Mouse (Mus musculus): ENCODE results near the gene Stk32c. TPM values are rescaled to one million over a fixed set of nuclear protein-coding genes. Genes with fewer than 3 reads are reported as not detected.
A peak's percentile ranks its signal among the peaks of the same experiment; 100 is the strongest.

Gene Stk32c
- polyA plus RNA-seq, 1 experiment from 2014 or later = 0.65 TPM

GRCm38 (mm10) chr7:139094761-139095160, 118.3 kb downstream of the Stk32c start:
- WGBS = 82% methylated on average over 6 of the region's 6 CpGs
- no peak for ATAC-seq (ENCODE audit: low FRiP score)
- Histone ChIP-seq H3K9ac (no peak overlapping the region), H3K4me1 (no peaks in the 10 kb centered on the region), H3K4me2 (replicated peaks) (no peak overlapping the region), H3K27me3 (no peaks in the 10 kb centered on the region), H3K27ac (no peak overlapping the region), H3K4me3 (no peak overlapping the region), H3K36me3 (peaks cover 95% of the 10 kb centered on the region), H3K9me3 (replicated peaks) (no peaks in the 10 kb centered on the region)

DNA sequence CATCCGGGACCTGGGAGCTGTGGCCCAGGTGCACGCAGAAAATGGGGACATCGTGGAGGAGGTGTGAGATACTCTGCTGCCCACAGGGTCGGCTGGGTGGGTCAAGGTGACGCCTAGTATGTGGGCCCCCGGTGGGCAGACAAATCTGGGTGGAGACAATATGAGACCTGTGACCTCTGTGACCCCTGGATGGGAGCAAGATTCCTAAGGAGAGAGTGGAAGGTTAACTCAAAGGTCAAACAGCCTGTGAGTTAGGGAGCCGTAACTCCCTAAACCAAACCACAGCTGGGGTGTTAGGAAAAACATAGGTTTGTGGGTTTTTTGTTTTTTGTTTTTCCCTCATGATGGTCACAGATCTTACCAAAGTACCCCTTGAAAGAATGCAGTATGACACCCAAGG, 119.3 kb downstream of the Stk32c start:
- Histone ChIP-seq H3K27me3 (no peaks in the 10 kb centered on the region), H3K4me3 (no peak overlapping the region), H3K4me1 (peaks cover 6% of the 10 kb centered on the region), H3K9me3 (replicated peaks) (no peaks in the 10 kb centered on the region), H3K36me3 (peaks cover 90% of the 10 kb centered on the region), H3K4me2 (replicated peaks) (no peak overlapping the region), H3K27ac (no peak overlapping the region), H3K9ac (no peak overlapping the region)
- no peak for ATAC-seq (ENCODE audit: low FRiP score)
- WGBS = 87% methylated on average over 7 of the region's 7 CpGs

GRCm38 (mm10) chr7:139093124-139093523, 120.0 kb downstream of the Stk32c start:
- Histone ChIP-seq H3K4me2 (replicated peaks) (no peak overlapping the region), H3K9ac (no peak overlapping the region), H3K36me3 (peaks cover 83% of the 10 kb centered on the region), H3K27me3 (no peaks in the 10 kb centered on the region), H3K4me3 (no peak overlapping the region), H3K27ac (no peak overlapping the region), H3K9me3 (replicated peaks) (no peaks in the 10 kb centered on the region), H3K4me1 (peaks cover 12% of the 10 kb centered on the region)
- ATAC-seq (ENCODE audit: low FRiP score) = no peak
- WGBS = 92% methylated on average over 5 of the region's 5 CpGs

DNA sequence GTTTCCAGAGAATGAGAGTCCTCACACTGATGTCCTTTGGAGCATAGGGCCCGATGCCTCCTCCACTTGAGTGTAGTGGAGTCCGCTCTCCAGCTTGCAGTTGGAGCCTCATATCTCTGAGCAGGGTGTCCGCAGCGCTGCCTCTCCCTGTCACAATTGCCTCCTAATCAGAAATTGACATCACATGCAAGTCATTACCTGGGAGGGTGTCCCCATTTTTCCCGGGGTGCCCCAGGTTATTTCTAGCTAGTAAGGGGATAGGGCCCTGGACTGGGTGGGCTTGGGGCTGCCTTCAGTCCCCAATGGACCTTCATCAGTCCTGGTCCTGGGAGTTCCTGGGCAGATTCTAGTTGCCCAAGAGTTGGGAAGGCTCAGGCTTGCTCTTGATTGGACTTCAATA, 120.4 kb downstream of the Stk32c start:
- Histone ChIP-seq H3K27me3 (no peaks in the 10 kb centered on the region), H3K4me2 (replicated peaks) (no peak overlapping the region), H3K4me1 (peaks cover 17% of the 10 kb centered on the region), H3K4me3 (no peak overlapping the region), H3K27ac (no peak overlapping the region), H3K9ac (no peak overlapping the region), H3K36me3 (peaks cover 79% of the 10 kb centered on the region), H3K9me3 (replicated peaks) (no peaks in the 10 kb centered on the region)
- WGBS = 94% methylated on average over 5 of the region's 5 CpGs
- ATAC-seq (ENCODE audit: low FRiP score) = no peak

GRCm38 (mm10) chr7:139091681-139092080, 121.4 kb downstream of the Stk32c start:
- Histone ChIP-seq H3K36me3 (peaks cover 71% of the 10 kb centered on the region), H3K9me3 (replicated peaks) (no peaks in the 10 kb centered on the region), H3K27ac (no peak overlapping the region), H3K27me3 (no peaks in the 10 kb centered on the region), H3K9ac (no peak overlapping the region), H3K4me2 (replicated peaks) (no peak overlapping the region), H3K4me1 (peaks cover 26% of the 10 kb centered on the region), H3K4me3 (no peak overlapping the region)
- 94% methylated on average over 9 of the region's 9 CpGs for WGBS
- ATAC-seq (ENCODE audit: low FRiP score) = no peak

DNA sequence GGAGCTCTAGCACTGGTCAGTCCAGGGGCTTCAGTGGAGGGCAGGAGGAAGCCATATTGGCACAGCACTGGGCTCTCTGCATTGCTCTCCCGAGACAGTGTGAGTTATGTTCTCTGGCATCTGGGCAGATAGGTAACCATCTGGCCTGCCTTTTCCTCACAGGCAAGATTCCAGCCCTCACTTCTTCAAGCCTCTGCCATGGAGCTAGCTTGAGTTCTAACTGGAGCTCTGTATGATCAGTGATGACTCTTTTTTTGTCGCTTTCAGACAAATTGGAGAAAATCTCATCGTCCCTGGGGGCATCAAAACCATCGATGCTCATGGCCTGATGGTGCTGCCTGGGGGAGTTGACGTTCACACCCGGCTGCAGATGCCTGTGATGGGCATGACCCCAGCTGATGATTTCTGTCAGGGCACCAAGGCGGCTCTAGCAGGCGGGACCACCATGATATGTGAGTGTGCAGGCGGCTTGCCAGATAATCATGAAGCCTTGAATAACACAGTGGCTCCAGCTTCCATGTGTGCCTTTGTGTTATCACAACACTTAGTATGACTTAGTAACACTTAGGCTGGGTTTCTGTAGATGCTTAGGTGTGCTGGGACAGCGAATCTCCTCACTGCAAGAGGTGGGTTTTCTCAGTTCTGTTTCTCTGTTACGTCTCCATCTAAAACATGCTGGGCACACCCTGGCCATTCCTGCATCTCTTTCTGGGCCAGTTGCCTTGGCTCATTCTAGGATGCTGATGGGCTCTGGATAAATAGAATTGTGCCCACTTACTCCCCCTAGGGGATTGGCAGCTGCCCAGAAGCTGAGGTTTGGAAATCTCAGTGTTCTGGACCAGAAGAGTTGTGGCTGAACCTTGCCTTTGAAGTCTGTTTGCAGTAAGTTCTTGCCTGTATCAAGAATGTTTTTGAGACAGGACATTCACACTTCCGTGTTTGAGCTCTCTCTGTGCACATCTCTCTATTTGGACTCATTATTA, 122.9 kb downstream of the Stk32c start:
- no peak overlapping the region for H3K9ac ChIP-seq
- no peak overlapping the region for H3K4me3 ChIP-seq
- ATAC-seq (ENCODE audit: low FRiP score) = no peak
- no peak overlapping the region for H3K4me2 ChIP-seq (replicated peaks)
- no peaks in the 10 kb centered on the region for H3K27me3 ChIP-seq
- H3K9me3 ChIP-seq (replicated peaks) = no peaks in the 10 kb centered on the region
- H3K36me3 ChIP-seq = peaks cover 56% of the 10 kb centered on the region
- 79% methylated on average over 12 of the region's 12 CpGs for WGBS
- H3K4me1 ChIP-seq = peaks cover 26% of the 10 kb centered on the region
- H3K27ac ChIP-seq = no peak overlapping the region

DNA sequence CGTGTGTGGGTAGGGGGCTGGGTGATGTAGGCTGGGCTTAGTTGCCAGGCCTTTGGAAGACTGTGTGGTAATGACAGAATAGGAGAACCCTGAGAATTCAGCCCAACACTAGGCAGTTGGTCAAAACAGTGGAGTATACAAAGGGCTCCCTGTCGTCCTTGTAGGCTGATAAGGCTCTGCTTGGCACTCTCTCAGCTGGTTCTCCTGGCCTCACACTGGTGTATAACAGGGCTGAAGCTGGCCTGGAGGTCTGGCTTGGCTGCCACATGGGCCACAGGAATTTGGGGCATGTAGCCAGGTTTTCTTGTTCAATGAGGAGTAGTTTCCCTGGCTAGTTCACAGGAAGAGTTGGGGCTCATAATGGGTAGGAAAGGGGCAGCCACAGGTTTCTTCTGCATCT, 125.3 kb downstream of the Stk32c start:
- Histone ChIP-seq H3K27me3 (no peaks in the 10 kb centered on the region), H3K27ac (no peak overlapping the region), H3K4me1 (peaks cover 26% of the 10 kb centered on the region), H3K4me3 (peak overlapping the region; percentile 90), H3K9me3 (replicated peaks) (no peaks in the 10 kb centered on the region), H3K36me3 (peaks cover 33% of the 10 kb centered on the region), H3K9ac (peak overlapping the region; percentile 41), H3K4me2 (replicated peaks) (peak overlapping the region; percentile 58)
- no peak for ATAC-seq (ENCODE audit: low FRiP score)
- 59% methylated on average over 2 of the region's 2 CpGs for WGBS

DNA sequence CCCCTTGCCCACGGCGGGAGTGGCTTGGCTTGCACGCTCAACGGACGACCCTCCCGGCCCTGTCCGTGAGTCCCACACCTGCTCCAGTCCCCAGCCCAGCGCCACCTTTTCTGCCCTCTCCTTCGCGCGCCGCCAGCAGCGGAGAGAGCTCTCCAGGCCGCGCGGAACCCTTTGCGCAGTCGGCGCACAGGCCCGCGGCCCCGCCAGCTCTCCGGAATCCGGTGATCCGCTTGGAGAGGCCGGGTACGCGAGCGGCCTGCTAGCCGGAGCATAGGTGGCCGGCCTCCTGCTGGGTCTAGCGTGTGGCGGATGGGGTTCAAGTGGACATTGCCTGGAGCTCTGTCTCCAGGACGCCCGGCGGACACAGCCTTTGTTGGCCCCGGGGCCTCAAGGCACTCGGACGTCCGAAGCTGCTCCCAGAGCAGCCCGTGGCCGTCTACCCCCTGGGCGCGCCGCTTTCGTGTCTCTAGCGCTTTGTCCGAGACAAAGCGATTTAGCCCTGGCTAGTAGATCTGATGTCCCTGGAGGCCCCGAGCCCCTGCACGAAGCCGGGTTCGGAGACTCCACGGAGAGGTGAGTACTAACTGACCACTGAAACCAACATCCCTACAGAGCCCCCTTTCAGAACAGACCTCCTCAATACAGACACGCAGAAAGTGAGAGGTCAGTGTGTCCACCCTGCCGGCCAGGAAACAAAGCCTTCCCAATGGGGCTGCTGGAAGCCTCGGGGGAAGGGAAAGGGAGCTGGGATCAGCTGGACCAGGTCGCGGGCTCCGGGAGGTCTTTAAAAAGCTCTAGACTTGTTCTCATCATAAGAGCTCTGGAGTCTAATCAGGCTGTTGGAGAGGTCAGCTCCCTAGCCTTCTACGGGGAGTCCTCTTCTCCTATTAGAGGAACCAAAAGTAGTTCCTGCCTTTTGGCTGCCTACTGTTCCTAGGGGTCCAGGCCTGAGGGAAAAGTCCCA, 126.6 kb downstream of the Stk32c start:
- ATAC-seq (ENCODE audit: low FRiP score) = peak; percentile 63
- Histone ChIP-seq H3K27me3 (no peaks in the 10 kb centered on the region), H3K36me3 (peaks cover 20% of the 10 kb centered on the region), H3K4me2 (replicated peaks) (peak overlapping the region; percentile 58), H3K9ac (peak overlapping the region; percentile 95), H3K4me1 (peaks cover 34% of the 10 kb centered on the region), H3K27ac (peak overlapping the region; percentile 86), H3K4me3 (peak overlapping the region; percentile 90), H3K9me3 (replicated peaks) (no peaks in the 10 kb centered on the region)
- WGBS = 1% methylated on average over 56 of the region's 61 CpGs

GRCm38 (mm10) chr7:139085629-139086194, 127.4 kb downstream of the Stk32c start, which contains the start of gene Dpysl4:
Dpysl4 (plus strand) TSS chr7:139086001.
- ATAC-seq (ENCODE audit: low FRiP score) = peak; percentile 83
- peak within 1 kb of the TSS; percentile 95 for H3K9ac ChIP-seq
- H3K27me3 ChIP-seq = no peaks in the 10 kb centered on the region
- peak within 1 kb of the TSS; percentile 58 for H3K4me2 ChIP-seq (replicated peaks)
- H3K9me3 ChIP-seq (replicated peaks) = no peaks in the 10 kb centered on the region
- H3K36me3 ChIP-seq = peaks cover 12% of the 10 kb centered on the region
- 7% methylated on average over 32 of the region's 32 CpGs for WGBS
- peak within 1 kb of the TSS; percentile 86 for H3K27ac ChIP-seq
- peak within 1 kb of the TSS; percentile 90 for H3K4me3 ChIP-seq
- peaks cover 37% of the 10 kb centered on the region for H3K4me1 ChIP-seq

GRCm38 (mm10) chr7:139084316-139084715, 128.8 kb downstream of the Stk32c start:
- Histone ChIP-seq H3K9ac (no peak overlapping the region), H3K36me3 (no peaks in the 10 kb centered on the region; the same call in 1 of the 2 replicates), H3K4me1 (peaks cover 36% of the 10 kb centered on the region), H3K27me3 (no peaks in the 10 kb centered on the region), H3K9me3 (replicated peaks) (no peaks in the 10 kb centered on the region), H3K27ac (no peak overlapping the region), H3K4me2 (replicated peaks) (no peak overlapping the region), H3K4me3 (no peak overlapping the region)
- no peak for ATAC-seq (ENCODE audit: low FRiP score)
- WGBS = 40% methylated on average over 1 of the region's 1 CpGs

DNA sequence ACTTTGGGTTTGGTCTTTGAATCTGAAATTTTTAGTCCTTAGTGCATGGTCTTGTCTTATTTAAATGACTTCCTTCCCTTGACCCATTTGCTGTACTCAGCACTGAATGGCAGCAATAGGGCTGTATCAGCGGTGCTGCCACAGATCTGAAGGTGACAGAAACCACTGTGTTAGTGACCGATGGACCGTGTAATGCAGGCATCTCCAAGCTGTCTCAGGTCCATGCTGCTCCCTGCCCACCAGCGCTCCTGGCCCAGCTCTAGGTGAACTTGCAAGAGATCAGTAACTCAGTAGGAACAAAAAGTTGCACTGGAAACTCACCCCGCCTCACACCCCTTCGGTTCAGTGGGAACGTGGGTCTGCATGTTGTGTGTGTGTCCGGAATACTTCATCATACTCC, 130.8 kb downstream of the Stk32c start:
- Histone ChIP-seq H3K36me3 (no peaks in the 10 kb centered on the region), H3K27ac (no peak overlapping the region), H3K4me2 (replicated peaks) (no peak overlapping the region), H3K9ac (no peak overlapping the region), H3K9me3 (replicated peaks) (no peaks in the 10 kb centered on the region), H3K27me3 (no peaks in the 10 kb centered on the region), H3K4me3 (no peak overlapping the region), H3K4me1 (peaks cover 36% of the 10 kb centered on the region)
- 62% methylated on average over 8 of the region's 8 CpGs for WGBS
- ATAC-seq (ENCODE audit: low FRiP score) = no peak

DNA sequence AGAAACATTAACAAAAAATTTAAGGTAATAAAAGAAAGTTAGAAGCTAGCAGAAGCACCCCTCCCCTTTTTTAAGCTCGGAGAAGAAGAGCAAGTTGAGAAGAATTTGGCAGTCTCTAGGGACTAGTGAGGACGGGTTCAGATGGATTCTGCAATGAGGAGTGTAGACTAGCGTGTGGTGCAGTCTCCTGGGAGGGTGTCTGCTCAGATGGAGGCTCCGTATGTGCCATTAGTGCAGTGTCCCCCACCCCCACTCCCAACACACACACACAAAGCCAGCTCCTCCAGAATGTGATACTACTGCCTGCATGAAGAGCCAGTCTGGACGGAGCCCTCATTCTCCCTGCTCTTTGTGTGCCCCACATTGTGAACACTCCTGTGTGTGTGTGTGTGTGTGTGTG, 131.9 kb downstream of the Stk32c start:
- Histone ChIP-seq H3K27me3 (no peaks in the 10 kb centered on the region), H3K9me3 (replicated peaks) (no peaks in the 10 kb centered on the region), H3K36me3 (no peaks in the 10 kb centered on the region), H3K4me2 (replicated peaks) (no peak overlapping the region), H3K9ac (no peak overlapping the region), H3K27ac (peak overlapping the region; percentile 12), H3K4me3 (no peak overlapping the region), H3K4me1 (peaks cover 42% of the 10 kb centered on the region)
- WGBS = 46% methylated on average over 5 of the region's 5 CpGs
- no peak for ATAC-seq (ENCODE audit: low FRiP score)
